Comparison of ENCODE assay signal across 20 mouse cellular contexts in the genomic region with DNA sequence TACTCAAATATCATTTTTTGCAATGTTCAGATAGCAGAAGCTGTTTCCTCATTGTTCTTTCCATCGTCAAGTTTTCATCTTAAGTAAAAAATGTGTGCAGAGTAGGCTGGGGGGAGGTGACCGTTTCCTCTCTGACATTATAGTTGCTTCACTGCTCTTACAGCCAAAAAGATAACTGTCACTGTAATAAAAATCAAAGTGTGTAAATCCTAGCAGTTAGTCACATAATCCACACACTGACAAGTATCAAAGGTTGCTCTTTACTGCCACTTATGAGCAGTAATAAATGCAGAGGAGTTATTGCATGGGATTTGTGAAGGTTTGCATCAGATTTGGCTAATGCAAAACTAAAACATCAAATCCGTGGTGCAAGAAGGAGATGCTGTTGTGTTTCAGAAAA.
DNase-seq lines count a peak whose midpoint lies in the region; ATAC-seq lines count a peak whose summit lies in the region.
"Had no signal": no experiment of that assay in that cellular context is flagged by ENCODE, and none has a peak within 500 bp of the region (broad histone marks: within the 10 kb centered on the region; RNA-seq: fewer than 3 reads in every experiment).

No protein-coding gene starts in this region.

- no peaks in the 10 kb centered on the region for H3K36me3 ChIP-seq in forebrain, embryonic 13.5 days (ENCODE audit: poor library complexity, severe bottlenecking)
- no peaks in the 10 kb centered on the region for H3K36me3 ChIP-seq in forebrain, embryonic 12.5 days (replicated peaks)
- H3K36me3 ChIP-seq in midbrain, embryonic 13.5 days: no peaks in the 10 kb centered on the region
- H3K36me3 ChIP-seq in midbrain, embryonic 11.5 days (ENCODE audit: control insufficient read depth, insufficient read depth, low read length): no peaks in the 10 kb centered on the region
- no peaks in the 10 kb centered on the region for H3K36me3 ChIP-seq in intestine, embryonic 15.5 days
- H3K36me3 ChIP-seq in neural tube, embryonic 14.5 days (ENCODE audit: control insufficient read depth, insufficient read depth, low read length): no peaks in the 10 kb centered on the region
- H3K36me3 ChIP-seq: limb, embryonic 12.5 days; neural tube, embryonic 12.5 days; stomach, embryonic 15.5 days had no signal

- no peak for ATAC-seq in forebrain, embryonic 13.5 days
- no peak for ATAC-seq in forebrain, embryonic 12.5 days (ENCODE audit: low FRiP score)
- ATAC-seq in midbrain, embryonic 13.5 days: no peak
- ATAC-seq in midbrain, embryonic 11.5 days (ENCODE audit: low FRiP score): no peak
- peak; percentile 94 for ATAC-seq in intestine, embryonic 15.5 days
- ATAC-seq in neural tube, embryonic 14.5 days (ENCODE audit: low read depth): peak; percentile 16; the same call in 1 of the 2 replicates

- H3K4me3 ChIP-seq in forebrain, embryonic 13.5 days: no peak overlapping the region
- no peak overlapping the region for H3K4me3 ChIP-seq in forebrain, embryonic 12.5 days (replicated peaks)
- no peak overlapping the region for H3K4me3 ChIP-seq in midbrain, embryonic 13.5 days (replicated peaks)
- H3K4me3 ChIP-seq in midbrain, embryonic 11.5 days (ENCODE audit: low read depth, low read length): no peak overlapping the region
- no peak overlapping the region for H3K4me3 ChIP-seq in intestine, embryonic 15.5 days (replicated peaks)
- H3K4me3 ChIP-seq in neural tube, embryonic 14.5 days (ENCODE audit: low read depth, low read length): no peak overlapping the region
- H3K4me3 ChIP-seq: limb, embryonic 12.5 days; neural tube, embryonic 12.5 days; stomach, embryonic 15.5 days had no signal

- H3K4me2 ChIP-seq in forebrain, embryonic 13.5 days: no peak overlapping the region
- H3K4me2 ChIP-seq in forebrain, embryonic 12.5 days: no peak overlapping the region
- H3K4me2 ChIP-seq in midbrain, embryonic 13.5 days (replicated peaks): no peak overlapping the region
- no peak overlapping the region for H3K4me2 ChIP-seq in midbrain, embryonic 11.5 days
- no peak overlapping the region for H3K4me2 ChIP-seq in intestine, embryonic 15.5 days (replicated peaks)
- H3K4me2 ChIP-seq in neural tube, embryonic 14.5 days (ENCODE audit: low read depth, low read length): no peak overlapping the region
- H3K4me2 ChIP-seq: limb, embryonic 12.5 days; neural tube, embryonic 12.5 days; stomach, embryonic 15.5 days had no signal

- no peaks in the 10 kb centered on the region for H3K9me3 ChIP-seq in forebrain, embryonic 13.5 days (replicated peaks)
- H3K9me3 ChIP-seq in forebrain, embryonic 12.5 days: no peaks in the 10 kb centered on the region
- no peaks in the 10 kb centered on the region for H3K9me3 ChIP-seq in midbrain, embryonic 13.5 days
- no peaks in the 10 kb centered on the region for H3K9me3 ChIP-seq in midbrain, embryonic 11.5 days (ENCODE audit: control insufficient read depth, low read length)
- H3K9me3 ChIP-seq in intestine, embryonic 15.5 days: no peaks in the 10 kb centered on the region
- no peaks in the 10 kb centered on the region for H3K9me3 ChIP-seq in neural tube, embryonic 14.5 days (ENCODE audit: control insufficient read depth, low read length)
- H3K9me3 ChIP-seq: limb, embryonic 12.5 days; neural tube, embryonic 12.5 days; stomach, embryonic 15.5 days had no signal

- WGBS in forebrain, embryonic 13.5 days: 48% methylated on average over 3 of the region's 3 CpGs
- WGBS in forebrain, embryonic 12.5 days: 69% methylated on average over 3 of the region's 3 CpGs
- WGBS in midbrain, embryonic 13.5 days: 53% methylated on average over 3 of the region's 3 CpGs
- 75% methylated on average over 3 of the region's 3 CpGs for WGBS in midbrain, embryonic 11.5 days
- WGBS in intestine, embryonic 15.5 days: 34% methylated on average over 3 of the region's 3 CpGs
- WGBS in neural tube, embryonic 14.5 days: 24% methylated on average over 3 of the region's 3 CpGs

- DNase-seq in midbrain, embryonic 11.5 days (ENCODE audit: low spot score, missing footprints): no peak
- no peak for DNase-seq in adrenal gland, adult 18-20 months (ENCODE audit: low spot score in 2 of 2)
- no peak for DNase-seq in urinary bladder, adult 2 months (ENCODE audit: low spot score)
- DNase-seq: cerebellum, adult 11 months; cerebellum, postnatal 36 days; gastrocnemius, postnatal 10 days; kidney, adult 8-10 months; lung, postnatal 10 days; spleen, adult 18-20 months; thymus, postnatal 14 days had no signal

- 0 out of 2 replicates have a peak, but pooled peaks cover 7% of the 10 kb centered on the region for H3K4me1 ChIP-seq in forebrain, embryonic 13.5 days
- H3K4me1 ChIP-seq in forebrain, embryonic 12.5 days: no peaks in the 10 kb centered on the region; the same call in 1 of the 2 replicates
- peaks cover 13% of the 10 kb centered on the region for H3K4me1 ChIP-seq in midbrain, embryonic 13.5 days (replicated peaks)
- no peaks in the 10 kb centered on the region for H3K4me1 ChIP-seq in midbrain, embryonic 11.5 days (ENCODE audit: control insufficient read depth, insufficient read depth, low read length)
- H3K4me1 ChIP-seq in intestine, embryonic 15.5 days (replicated peaks): no peaks in the 10 kb centered on the region
- peaks cover 20% of the 10 kb centered on the region for H3K4me1 ChIP-seq in neural tube, embryonic 14.5 days (ENCODE audit: control insufficient read depth, insufficient read depth, low read length)
- H3K4me1 ChIP-seq: stomach, embryonic 15.5 days had no signal

- peak overlapping the region; percentile 52 for H3K27ac ChIP-seq in forebrain, embryonic 13.5 days
- no peak overlapping the region for H3K27ac ChIP-seq in forebrain, embryonic 12.5 days
- H3K27ac ChIP-seq in midbrain, embryonic 13.5 days: peak overlapping the region; percentile 47; the same call in 1 of the 2 replicates
- H3K27ac ChIP-seq in midbrain, embryonic 11.5 days (ENCODE audit: low read depth, low read length): no peak overlapping the region
- H3K27ac ChIP-seq in intestine, embryonic 15.5 days: no peak overlapping the region
- H3K27ac ChIP-seq in neural tube, embryonic 14.5 days (ENCODE audit: low read depth, low read length): 0 out of 2 replicates have a peak overlapping the region, but pooled peaks have one; percentile 49
- H3K27ac ChIP-seq: limb, embryonic 12.5 days; liver, embryonic 14.5 days; neural tube, embryonic 12.5 days; stomach, embryonic 15.5 days had no signal

- no peak overlapping the region for H3K9ac ChIP-seq in forebrain, embryonic 13.5 days
- no peak overlapping the region for H3K9ac ChIP-seq in forebrain, embryonic 12.5 days
- H3K9ac ChIP-seq in midbrain, embryonic 13.5 days (replicated peaks): no peak overlapping the region
- no peak overlapping the region for H3K9ac ChIP-seq in midbrain, embryonic 11.5 days (ENCODE audit: low read length)
- H3K9ac ChIP-seq in intestine, embryonic 15.5 days: no peak overlapping the region
- H3K9ac ChIP-seq in neural tube, embryonic 14.5 days (replicated peaks; ENCODE audit: low read depth, low read length): no peak overlapping the region
- H3K9ac ChIP-seq: limb, embryonic 12.5 days; liver, embryonic 14.5 days; neural tube, embryonic 12.5 days; stomach, embryonic 15.5 days had no signal

- no peaks in the 10 kb centered on the region for H3K27me3 ChIP-seq in forebrain, embryonic 13.5 days
- no peaks in the 10 kb centered on the region for H3K27me3 ChIP-seq in forebrain, embryonic 12.5 days
- no peaks in the 10 kb centered on the region for H3K27me3 ChIP-seq in midbrain, embryonic 13.5 days
- no peaks in the 10 kb centered on the region for H3K27me3 ChIP-seq in midbrain, embryonic 11.5 days (ENCODE audit: control insufficient read depth, insufficient read depth, low read length)
- no peaks in the 10 kb centered on the region for H3K27me3 ChIP-seq in intestine, embryonic 15.5 days (replicated peaks)
- H3K27me3 ChIP-seq in neural tube, embryonic 14.5 days (ENCODE audit: control insufficient read depth, insufficient read depth, low read length): no peaks in the 10 kb centered on the region
- H3K27me3 ChIP-seq: limb, embryonic 12.5 days; neural tube, embryonic 12.5 days; Patski; stomach, embryonic 15.5 days had no signal

Comparison
In these comparisons a context has a peak if more than half of its experiments do, and no peak if none do; other contexts are left out.
1. H3K27ac ChIP-seq: peak in forebrain, embryonic 13.5 days (single experiment), midbrain, embryonic 13.5 days (single experiment) and neural tube, embryonic 14.5 days (single experiment); none in forebrain, embryonic 12.5 days (single experiment), midbrain, embryonic 11.5 days (single experiment) and intestine, embryonic 15.5 days (single experiment).
2. ATAC-seq: peak in intestine, embryonic 15.5 days (single experiment) and neural tube, embryonic 14.5 days (single experiment); none in forebrain, embryonic 13.5 days (single experiment), forebrain, embryonic 12.5 days (single experiment), midbrain, embryonic 13.5 days (single experiment) and midbrain, embryonic 11.5 days (single experiment).